Mouse (Mus musculus) kidney, postnatal 0 days (tissue): ENCODE measurements around the gene Tmem41b. TPM values are rescaled to one million over a fixed set of nuclear protein-coding genes. Genes with fewer than 3 reads are reported as not detected.

Experiments used
- ATAC-seq: fragments of 200-750 bp; cut with Nextera tagmentation; replicated peaks from 2 replicates; pipeline ENCODE4 v1.8.0; 2017; ENCODE audit warnings: low read depth, moderate number of reproducible peaks, moderate TSS enrichment, moderate library complexity; ENCODE audit not compliant: low FRiP score
- DNase-seq: peaks from one replicate; pipeline ENCODE4 v3.0.0-alpha.2; 2016; ENCODE audit warnings: low spot score
- H3K27ac ChIP-seq: fragments of 300-500 bp; sonication (generic); 2 replicates; pipeline ENCODE4 v1.5.1; 2014; ENCODE audit warnings: mild to moderate bottlenecking
- H3K27me3 ChIP-seq: fragments of 300-500 bp; sonication (generic); 2 replicates; pipeline ENCODE4 v1.6.1; 2014; ENCODE audit warnings: low read length, mixed read lengths; ENCODE audit not compliant: insufficient read depth
- H3K36me3 ChIP-seq: fragments of 300-500 bp; sonication (generic); 2 replicates; pipeline ENCODE4 v1.6.1; 2014; ENCODE audit warnings: low read length, mixed read lengths; ENCODE audit not compliant: insufficient read depth
- H3K4me1 ChIP-seq: fragments of 300-500 bp; sonication (generic); replicated peaks from 2 replicates; pipeline ENCODE4 v1.6.1; 2014; ENCODE audit warnings: antibody characterized with exemption, low read length, mixed read lengths; ENCODE audit not compliant: insufficient read depth
- H3K4me2 ChIP-seq: fragments of 300-500 bp; sonication (generic); 2 replicates; pipeline ENCODE4 v1.6.1; 2014; ENCODE audit warnings: mild to moderate bottlenecking, low read length, moderate library complexity, mixed read lengths
- H3K4me3 ChIP-seq: fragments of 300-500 bp; sonication (generic); replicated peaks from 2 replicates; pipeline ENCODE4 v1.5.1; 2014; ENCODE audit warnings: low read depth, low read length
- H3K9ac ChIP-seq: fragments of 300-500 bp; sonication (generic); 2 replicates; pipeline ENCODE4 v1.6.1; 2014; ENCODE audit warnings: low read depth, low read length
- H3K9me3 ChIP-seq: fragments of 300-500 bp; sonication (generic); replicated peaks from 2 replicates; pipeline ENCODE4 v1.6.1; 2016; ENCODE audit warnings: low read length, inconsistent platforms, mixed read lengths
- CTCF ChIP-seq: IDR thresholded peaks from 2 replicates; pipeline ENCODE4 v1.5.1; 2016; ENCODE audit warnings: antibody characterized with exemption, low read depth, mild to moderate bottlenecking, moderate library complexity
- WGBS: fragments of 180-500 bp; shearing (Covaris S2); extraction: QIAGEN DNeasy Blood & Tissue Kit; methylation state at CpG from one replicate; pipeline ENCODE4 v1.1.7; 2014; 5-methylcytosine and 5-hydroxymethylcytosine counted together
- polyA plus RNA-seq: library from polyadenylated mRNA; unstranded; fragments of >200 nt; fragmentation: Nextera tagmentation; extraction: Ambion mirVana; gene quantifications from 2 replicates; pipeline ENCODE4 v1.2.1, GENCODE M21; 2015

Tmem41b gene
- polyA plus RNA-seq, 1 experiment from 2014 or later: 75.0 TPM

DNA sequence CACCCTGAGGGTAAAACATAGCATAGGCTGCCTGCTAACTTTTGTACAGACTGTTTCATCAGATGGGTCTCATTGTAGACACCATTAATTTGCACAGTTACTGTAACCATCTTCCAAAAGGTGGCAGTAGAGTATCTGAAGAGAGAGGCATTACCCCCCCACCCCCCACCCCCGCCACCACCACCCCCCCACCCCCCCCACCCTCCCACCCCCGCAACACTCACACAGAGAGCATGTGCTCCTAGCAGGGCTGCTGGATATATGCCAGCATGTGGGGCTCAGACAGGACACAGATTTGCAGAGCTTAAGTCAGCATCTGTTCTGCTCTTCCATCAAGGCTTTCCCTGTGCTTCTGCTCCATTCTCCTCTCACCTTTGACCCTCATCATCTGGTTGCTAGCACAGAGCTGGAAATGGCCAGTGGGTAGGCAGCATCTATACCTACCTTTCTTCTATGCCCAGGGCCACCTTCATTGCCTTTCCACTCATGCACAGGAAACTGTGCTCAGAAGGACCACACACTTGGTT lies 17.7 kb downstream of the Tmem41b start:
- ATAC-seq (no peak; the same call in 1 of the 2 replicates), DNase-seq (peak; percentile 68)
- 0% methylated on average over 2 of the region's 2 CpGs for WGBS
- Histone ChIP-seq H3K9ac (no peak overlapping the region), H3K4me2 (no peak overlapping the region), H3K27me3 (no peaks in the 10 kb centered on the region), H3K9me3 (no peaks in the 10 kb centered on the region), H3K36me3 (peaks cover 6% of the 10 kb centered on the region; the same call in 1 of the 2 replicates), H3K4me1 (no peaks in the 10 kb centered on the region), H3K27ac (no peak overlapping the region), H3K4me3 (no peak overlapping the region)
- TF ChIP-seq CTCF: peak; percentile 35; the same call in 1 of the 2 replicates

DNA sequence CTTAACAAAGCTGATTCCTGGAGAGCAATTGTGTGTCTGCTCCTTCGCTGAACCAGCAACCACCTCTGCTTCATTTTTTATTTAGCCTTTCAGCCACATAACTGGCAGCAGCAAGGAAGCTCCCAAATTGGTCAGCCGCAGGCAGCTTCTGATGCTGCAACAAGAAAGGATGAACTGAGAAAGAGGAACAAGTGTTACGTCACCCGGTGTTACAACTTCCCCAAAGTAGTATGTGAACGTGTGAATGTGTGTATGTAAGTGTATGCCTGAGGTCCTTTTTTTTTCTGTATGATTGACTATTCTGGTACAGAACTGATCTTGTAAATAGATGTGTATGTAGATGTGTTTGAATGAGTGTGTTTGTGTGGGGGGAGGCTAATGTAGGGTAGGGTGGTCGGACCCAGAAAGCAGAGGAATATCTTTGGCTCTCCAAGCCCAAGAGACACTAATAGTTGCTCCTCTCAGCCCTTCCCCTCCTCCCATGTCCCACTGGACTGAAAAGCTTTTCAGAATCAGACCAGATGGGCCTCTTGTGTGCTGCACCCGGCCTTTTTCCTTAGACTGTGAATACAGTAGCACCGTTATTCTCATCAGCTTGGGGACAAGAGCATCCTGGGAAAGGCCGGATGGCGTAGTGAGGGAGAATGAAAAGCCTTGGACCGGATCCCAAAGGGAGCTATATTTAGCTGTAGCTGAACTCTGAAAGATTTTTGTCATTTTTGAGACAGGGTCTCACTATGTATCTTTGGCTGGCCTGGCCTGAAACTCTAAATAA lies 18.7 kb downstream of the Tmem41b start:
- WGBS: 72% methylated on average over 11 of the region's 11 CpGs
- ATAC-seq (no peak), DNase-seq (peak; percentile 26)
- Histone ChIP-seq H3K4me2 (no peak overlapping the region), H3K4me3 (no peak overlapping the region), H3K27me3 (no peaks in the 10 kb centered on the region), H3K9me3 (no peaks in the 10 kb centered on the region), H3K9ac (no peak overlapping the region), H3K36me3 (peaks cover 6% of the 10 kb centered on the region; the same call in 1 of the 2 replicates), H3K4me1 (no peaks in the 10 kb centered on the region), H3K27ac (no peak overlapping the region)
- TF ChIP-seq CTCF: no peak

DNA sequence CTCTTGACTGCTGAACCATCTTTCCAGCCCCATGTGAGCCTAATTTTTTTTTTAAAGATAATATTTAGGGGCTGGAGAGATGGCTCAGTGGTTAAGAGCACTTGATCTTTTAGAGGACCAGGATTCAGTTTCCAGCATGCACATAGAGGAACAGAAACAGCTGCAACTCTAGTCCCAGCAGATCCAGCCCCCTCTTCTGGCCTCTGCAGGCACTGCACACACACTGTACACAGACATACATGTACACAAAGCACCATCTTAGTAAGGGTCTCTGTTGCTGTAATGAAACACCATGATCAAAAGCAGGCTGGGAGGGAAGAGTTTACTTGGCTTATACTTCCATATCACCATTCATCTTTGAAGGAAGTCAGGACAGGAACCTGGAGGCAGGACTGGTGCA lies 21.1 kb downstream of the Tmem41b start:
- no peak for ATAC-seq
- peak; percentile 16; the same call in 1 of the 2 replicates for TF ChIP-seq CTCF
- DNase-seq: no peak
- Histone ChIP-seq H3K4me2 (no peak overlapping the region), H3K4me3 (no peak overlapping the region), H3K27ac (no peak overlapping the region), H3K9me3 (no peaks in the 10 kb centered on the region), H3K4me1 (no peaks in the 10 kb centered on the region), H3K36me3 (no peaks in the 10 kb centered on the region), H3K27me3 (no peaks in the 10 kb centered on the region), H3K9ac (no peak overlapping the region)

DNA sequence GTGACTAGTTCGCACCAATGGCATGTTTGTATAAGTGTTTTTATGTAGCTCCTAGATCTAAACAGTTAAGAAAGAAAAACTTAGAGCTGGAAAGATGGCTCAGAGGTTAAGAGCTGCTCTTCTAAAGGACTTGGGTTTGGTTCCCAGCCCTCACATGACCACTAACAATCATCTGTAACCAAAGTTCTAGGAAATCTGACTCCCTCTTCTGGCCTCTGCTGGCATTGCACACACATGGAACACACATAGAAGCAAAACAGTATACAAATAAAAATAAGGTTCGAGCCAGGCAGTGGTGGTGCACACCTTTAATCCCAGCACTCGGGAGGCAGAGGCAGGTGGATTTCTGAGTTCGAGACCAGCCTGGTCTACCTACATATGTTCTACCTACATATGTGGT lies 23.0 kb downstream of the Tmem41b start:
- Histone ChIP-seq H3K9me3 (no peaks in the 10 kb centered on the region), H3K4me1 (no peaks in the 10 kb centered on the region), H3K4me3 (no peak overlapping the region), H3K9ac (no peak overlapping the region), H3K4me2 (no peak overlapping the region), H3K27me3 (no peaks in the 10 kb centered on the region), H3K36me3 (no peaks in the 10 kb centered on the region), H3K27ac (no peak overlapping the region)
- WGBS: 97% methylated on average over 4 of the region's 4 CpGs
- peak; percentile 28; the same call in 1 of the 2 replicates for TF ChIP-seq CTCF
- ATAC-seq: no peak
- no peak for DNase-seq

DNA sequence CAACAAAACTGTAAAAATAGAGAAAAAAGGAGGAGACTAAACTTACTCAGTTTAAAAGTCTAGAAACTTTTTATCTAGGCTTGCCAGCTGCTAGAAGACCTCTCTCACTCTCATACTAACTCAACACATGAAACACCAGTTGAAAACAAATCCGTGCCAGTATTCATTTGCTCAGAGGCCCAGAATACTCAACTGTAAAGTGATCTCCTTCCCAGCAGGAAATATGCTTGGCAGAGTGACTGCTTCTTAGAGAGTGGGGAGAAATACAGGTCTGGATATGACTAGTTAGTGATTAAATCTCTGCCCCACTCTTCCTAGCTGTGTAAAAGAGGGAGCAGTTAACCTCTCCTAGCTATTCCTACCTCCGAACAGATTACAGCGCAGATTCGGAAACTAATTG lies 24.1 kb downstream of the Tmem41b start:
- DNase-seq (peak; percentile 67), ATAC-seq (no peak)
- H3K4me3 ChIP-seq: no peak overlapping the region
- no peaks in the 10 kb centered on the region for H3K9me3 ChIP-seq
- no peak overlapping the region for H3K9ac ChIP-seq
- WGBS: 50% methylated on average over 4 of the region's 4 CpGs
- H3K27me3 ChIP-seq: no peaks in the 10 kb centered on the region
- no peaks in the 10 kb centered on the region for H3K4me1 ChIP-seq
- no peaks in the 10 kb centered on the region for H3K36me3 ChIP-seq
- H3K27ac ChIP-seq: no peak overlapping the region
- no peak for TF ChIP-seq CTCF
- H3K4me2 ChIP-seq: no peak overlapping the region

DNA sequence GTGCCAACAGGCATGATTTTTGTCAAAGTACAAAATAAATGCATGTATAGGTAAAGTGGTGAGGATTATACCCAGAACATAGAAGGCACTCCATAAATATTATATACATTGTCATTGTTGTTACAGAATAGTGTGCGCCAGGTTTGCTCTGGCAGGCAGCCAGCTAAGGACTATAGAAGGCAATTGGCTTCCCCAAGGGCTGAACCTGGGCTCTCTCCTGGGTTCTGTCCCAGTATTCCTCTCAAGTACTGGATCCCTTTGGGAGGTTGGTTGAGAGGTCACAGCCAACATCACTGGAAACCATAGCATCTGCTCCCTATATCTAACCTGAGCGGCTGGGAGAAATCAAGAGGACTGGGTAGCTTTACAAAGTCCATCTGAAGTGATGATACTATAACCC lies 25.2 kb downstream of the Tmem41b start:
- TF ChIP-seq CTCF: no peak
- H3K4me2 ChIP-seq: no peak overlapping the region
- ATAC-seq (no peak), DNase-seq (no peak)
- no peak overlapping the region for H3K4me3 ChIP-seq
- H3K27me3 ChIP-seq: no peaks in the 10 kb centered on the region
- no peak overlapping the region for H3K9ac ChIP-seq
- H3K36me3 ChIP-seq: no peaks in the 10 kb centered on the region
- WGBS: 70% methylated on average over 2 of the region's 2 CpGs
- no peak overlapping the region for H3K27ac ChIP-seq
- H3K9me3 ChIP-seq: no peaks in the 10 kb centered on the region
- H3K4me1 ChIP-seq: no peaks in the 10 kb centered on the region
